Mouse (Mus musculus): ENCODE measurements around the gene Tmem132a. TPM values are rescaled to one million over a fixed set of nuclear protein-coding genes. Genes with fewer than 3 reads are reported as not detected.

The Tmem132a gene
- polyA plus RNA-seq, 1 experiment from 2014 or later = 71.7 TPM

DNA sequence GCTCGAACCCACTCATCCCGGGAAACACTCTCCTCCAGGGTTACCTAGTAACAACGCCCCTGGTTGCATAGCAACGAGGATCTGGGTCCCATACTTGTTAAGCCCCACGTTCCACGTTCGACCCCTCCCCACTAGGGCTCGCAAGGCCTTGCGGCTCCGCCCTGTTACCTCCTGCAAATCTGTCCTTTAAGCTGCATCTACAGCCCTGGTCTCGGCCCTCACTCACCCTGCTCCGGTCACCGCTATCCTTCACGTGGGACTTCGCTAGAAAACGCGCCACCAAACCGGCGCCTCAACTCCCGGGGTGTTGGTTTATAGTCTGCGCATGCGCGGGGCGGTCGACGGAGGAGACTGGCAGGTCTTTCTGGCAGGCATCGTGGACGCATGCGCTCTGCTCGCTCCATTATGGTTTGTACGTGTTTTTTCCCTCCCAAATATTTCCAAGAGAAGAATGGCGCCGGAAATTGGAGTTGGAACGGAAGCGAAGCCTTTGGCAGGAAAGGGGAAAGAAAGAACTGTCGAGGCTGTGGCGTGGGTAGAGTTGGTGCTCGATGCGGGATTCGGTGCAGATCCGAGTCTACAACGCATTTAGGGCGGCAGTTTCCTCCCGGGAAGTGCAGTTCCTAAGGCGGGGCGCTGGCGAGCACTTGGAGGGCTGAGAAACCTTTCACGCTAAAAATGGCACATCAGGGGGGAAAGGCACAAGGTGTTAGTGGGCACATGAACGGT, 11.8 kb upstream of the Tmem132a start, which contains the start of gene Tmem109:
Tmem109 (minus strand) TSS at position 576 of the 729 bp plus-strand sequence.
- Histone ChIP-seq H3K4me1 (replicated peaks; ENCODE audit: control insufficient read depth, insufficient read depth, low read length) (peaks cover 12% of the 10 kb centered on the region), H3K9ac (ENCODE audit: low read length) (peak within 1 kb of the TSS; percentile 64), H3K36me3 (ENCODE audit: control insufficient read depth, insufficient read depth, low read length) (no peaks in the 10 kb centered on the region), H3K4me2 (ENCODE audit: low read depth, low read length) (peak within 1 kb of the TSS; percentile 65), H3K4me3 (ENCODE audit: low read length) (peak within 1 kb of the TSS; percentile 55), H3K27ac (ENCODE audit: low read length) (peak within 1 kb of the TSS; percentile 93), H3K9me3 (ENCODE audit: control insufficient read depth, low read length) (0 out of 2 replicates have a peak, but pooled peaks cover 4% of the 10 kb centered on the region), H3K27me3 (ENCODE audit: control insufficient read depth, insufficient read depth, low read depth, low read length) (no peaks in the 10 kb centered on the region)
- peak; percentile 89 for ATAC-seq (ENCODE audit: low read depth)
- under 1% methylated on average over 49 of the region's 49 CpGs for WGBS

DNA sequence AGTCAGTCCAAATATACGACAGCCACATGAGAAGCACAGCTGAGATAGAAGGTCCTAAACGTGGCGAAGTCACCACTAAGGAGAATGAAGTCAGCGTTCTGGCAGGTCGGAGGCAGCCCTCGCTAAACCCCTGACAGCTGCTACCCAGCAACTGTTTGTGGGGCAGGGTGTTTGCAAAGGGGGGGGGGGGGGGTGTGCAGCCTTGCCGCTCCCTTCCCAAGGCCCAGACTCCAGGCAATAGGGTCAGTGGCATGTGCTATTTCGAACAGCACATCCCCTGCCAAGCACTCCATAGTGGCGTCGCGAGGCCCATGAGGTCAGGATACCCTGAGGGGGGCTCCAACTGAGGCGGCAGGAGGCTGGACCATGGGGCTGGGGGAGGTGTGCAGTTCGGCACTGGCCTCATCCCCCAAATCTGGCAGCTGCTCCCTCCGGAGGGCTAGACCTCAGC, 11.3 kb upstream of the Tmem132a start:
- under 1% methylated on average over 14 of the region's 14 CpGs for WGBS
- ATAC-seq (ENCODE audit: low read depth) = peak; percentile 61

GRCm38 (mm10) chr19:10880085-10880974, 10.6 kb upstream of the Tmem132a start:
- Histone ChIP-seq H3K4me3 (ENCODE audit: low read length) (peak overlapping the region; percentile 55), H3K9ac (ENCODE audit: low read length) (peak overlapping the region; percentile 64), H3K4me2 (ENCODE audit: low read depth, low read length) (peak overlapping the region; percentile 65), H3K27me3 (ENCODE audit: control insufficient read depth, insufficient read depth, low read depth, low read length) (no peaks in the 10 kb centered on the region), H3K4me1 (replicated peaks; ENCODE audit: control insufficient read depth, insufficient read depth, low read length) (peaks cover 12% of the 10 kb centered on the region), H3K36me3 (ENCODE audit: control insufficient read depth, insufficient read depth, low read length) (no peaks in the 10 kb centered on the region), H3K27ac (ENCODE audit: low read length) (peak overlapping the region; percentile 93), H3K9me3 (ENCODE audit: control insufficient read depth, low read length) (0 out of 2 replicates have a peak, but pooled peaks cover 4% of the 10 kb centered on the region)
- ATAC-seq (ENCODE audit: low read depth) = peak; percentile 44
- 33% methylated on average over 6 of the region's 7 CpGs for WGBS

More for the DNA sequence above, 11.3 kb upstream of the Tmem132a start:
- Histone ChIP-seq H3K9me3 (ENCODE audit: control insufficient read depth, low read length) (0 out of 2 replicates have a peak, but pooled peaks cover 4% of the 10 kb centered on the region), H3K4me1 (replicated peaks; ENCODE audit: control insufficient read depth, insufficient read depth, low read length) (peaks cover 12% of the 10 kb centered on the region), H3K27ac (ENCODE audit: low read length) (peak overlapping the region; percentile 93), H3K4me3 (ENCODE audit: low read length) (peak overlapping the region; percentile 55), H3K36me3 (ENCODE audit: control insufficient read depth, insufficient read depth, low read length) (no peaks in the 10 kb centered on the region), H3K9ac (ENCODE audit: low read length) (peak overlapping the region; percentile 64), H3K4me2 (ENCODE audit: low read depth, low read length) (peak overlapping the region; percentile 65), H3K27me3 (ENCODE audit: control insufficient read depth, insufficient read depth, low read depth, low read length) (no peaks in the 10 kb centered on the region)

DNA sequence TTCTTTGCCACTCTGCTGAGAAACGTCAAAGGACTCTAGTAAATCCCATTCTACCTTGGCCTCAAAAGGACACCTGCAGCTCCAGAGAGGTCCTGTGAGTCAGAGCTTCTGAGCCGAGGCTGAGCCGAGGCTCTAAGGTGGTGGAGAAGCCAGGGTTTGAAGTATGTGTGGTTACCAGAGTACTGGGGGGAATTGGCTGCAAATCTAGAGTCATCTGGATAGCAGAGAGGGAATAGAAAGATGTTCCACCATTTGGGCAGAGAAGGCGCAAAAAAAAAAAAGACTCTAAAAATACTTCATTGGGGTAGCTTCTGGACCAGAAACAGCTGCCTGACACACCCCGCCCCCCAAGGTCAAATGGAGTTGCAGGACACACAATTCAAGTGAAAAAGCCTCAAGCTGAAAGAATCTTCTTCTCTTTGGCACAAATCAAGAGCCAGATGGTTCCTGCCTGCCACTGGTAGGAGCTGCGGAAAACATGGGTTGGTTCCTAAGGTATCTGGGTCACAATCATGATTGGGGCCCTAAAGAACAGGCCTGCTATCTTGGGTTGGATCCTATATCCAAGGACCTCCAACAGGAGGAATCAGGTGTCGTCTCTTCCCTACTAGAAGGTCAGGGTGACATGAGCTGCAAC, 8.6 kb upstream of the Tmem132a start:
- no peaks in the 10 kb centered on the region for H3K9me3 ChIP-seq (ENCODE audit: control insufficient read depth, low read length)
- ATAC-seq (ENCODE audit: low read depth) = no peak
- peaks cover 12% of the 10 kb centered on the region for H3K4me1 ChIP-seq (replicated peaks; ENCODE audit: control insufficient read depth, insufficient read depth, low read length)
- H3K27ac ChIP-seq (ENCODE audit: low read length) = no peak overlapping the region
- H3K27me3 ChIP-seq (ENCODE audit: control insufficient read depth, insufficient read depth, low read depth, low read length) = no peaks in the 10 kb centered on the region
- no peak overlapping the region for H3K4me2 ChIP-seq (ENCODE audit: low read depth, low read length)
- H3K4me3 ChIP-seq (ENCODE audit: low read length) = no peak overlapping the region
- H3K36me3 ChIP-seq (ENCODE audit: control insufficient read depth, insufficient read depth, low read length) = peaks cover 9% of the 10 kb centered on the region
- H3K9ac ChIP-seq (ENCODE audit: low read length) = no peak overlapping the region
- WGBS = 84% methylated on average over 7 of the region's 7 CpGs

DNA sequence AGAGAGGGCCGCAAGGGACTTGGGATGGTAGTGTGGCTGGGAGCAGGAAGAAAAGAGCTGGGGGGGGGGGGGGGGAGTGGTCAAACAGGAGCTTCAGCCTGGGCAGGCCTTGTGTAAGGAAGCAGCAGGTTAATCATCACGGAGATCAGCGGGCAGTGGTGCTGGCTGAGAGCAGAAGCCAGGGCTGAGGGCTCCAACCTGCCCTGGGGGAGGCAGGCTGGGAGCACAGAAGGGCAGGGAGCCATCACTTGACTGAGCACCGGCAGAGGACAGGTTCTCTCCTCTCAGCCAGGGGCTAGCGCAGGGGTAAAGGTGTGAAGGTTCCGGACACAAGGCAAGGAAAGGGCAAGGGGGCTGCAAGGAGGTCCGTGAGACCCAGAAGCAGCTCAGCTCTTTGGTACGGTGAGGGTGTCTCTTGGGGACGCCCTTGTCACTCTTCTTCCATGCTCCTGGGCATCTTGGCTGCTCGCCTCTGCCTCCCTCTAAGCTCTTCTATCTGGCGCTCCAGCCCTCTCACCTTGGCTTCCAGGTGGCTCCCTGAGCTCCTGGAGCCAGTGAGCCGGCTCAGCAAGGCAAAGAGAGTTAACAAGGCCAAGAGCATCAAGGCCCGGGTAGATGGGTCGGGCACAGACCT, 1.7 kb upstream of the Tmem132a start:
- peak overlapping the region; percentile 84 for H3K27ac ChIP-seq (ENCODE audit: low read length)
- no peaks in the 10 kb centered on the region for H3K9me3 ChIP-seq (ENCODE audit: control insufficient read depth, low read length)
- H3K27me3 ChIP-seq (ENCODE audit: control insufficient read depth, insufficient read depth, low read depth, low read length) = no peaks in the 10 kb centered on the region
- H3K4me1 ChIP-seq (replicated peaks; ENCODE audit: control insufficient read depth, insufficient read depth, low read length) = peaks cover 26% of the 10 kb centered on the region
- no peak for ATAC-seq (ENCODE audit: low read depth)
- WGBS = 77% methylated on average over 14 of the region's 14 CpGs
- H3K4me3 ChIP-seq (ENCODE audit: low read length) = no peak overlapping the region
- no peak overlapping the region for H3K4me2 ChIP-seq (ENCODE audit: low read depth, low read length)
- peaks cover 29% of the 10 kb centered on the region for H3K36me3 ChIP-seq (ENCODE audit: control insufficient read depth, insufficient read depth, low read length)
- H3K9ac ChIP-seq (ENCODE audit: low read length) = no peak overlapping the region

GRCm38 (mm10) chr19:10870676-10871075, 936 bp upstream of the Tmem132a start:
- Histone ChIP-seq H3K4me1 (replicated peaks; ENCODE audit: control insufficient read depth, insufficient read depth, low read length) (peaks cover 26% of the 10 kb centered on the region), H3K27ac (ENCODE audit: low read length) (peak overlapping the region; percentile 84), H3K27me3 (ENCODE audit: control insufficient read depth, insufficient read depth, low read depth, low read length) (no peaks in the 10 kb centered on the region), H3K9ac (ENCODE audit: low read length) (no peak overlapping the region), H3K36me3 (ENCODE audit: control insufficient read depth, insufficient read depth, low read length) (peaks cover 35% of the 10 kb centered on the region), H3K4me3 (ENCODE audit: low read length) (no peak overlapping the region), H3K9me3 (ENCODE audit: control insufficient read depth, low read length) (no peaks in the 10 kb centered on the region), H3K4me2 (ENCODE audit: low read depth, low read length) (no peak overlapping the region)
- 82% methylated on average over 3 of the region's 3 CpGs for WGBS
- no peak for ATAC-seq (ENCODE audit: low read depth)

DNA sequence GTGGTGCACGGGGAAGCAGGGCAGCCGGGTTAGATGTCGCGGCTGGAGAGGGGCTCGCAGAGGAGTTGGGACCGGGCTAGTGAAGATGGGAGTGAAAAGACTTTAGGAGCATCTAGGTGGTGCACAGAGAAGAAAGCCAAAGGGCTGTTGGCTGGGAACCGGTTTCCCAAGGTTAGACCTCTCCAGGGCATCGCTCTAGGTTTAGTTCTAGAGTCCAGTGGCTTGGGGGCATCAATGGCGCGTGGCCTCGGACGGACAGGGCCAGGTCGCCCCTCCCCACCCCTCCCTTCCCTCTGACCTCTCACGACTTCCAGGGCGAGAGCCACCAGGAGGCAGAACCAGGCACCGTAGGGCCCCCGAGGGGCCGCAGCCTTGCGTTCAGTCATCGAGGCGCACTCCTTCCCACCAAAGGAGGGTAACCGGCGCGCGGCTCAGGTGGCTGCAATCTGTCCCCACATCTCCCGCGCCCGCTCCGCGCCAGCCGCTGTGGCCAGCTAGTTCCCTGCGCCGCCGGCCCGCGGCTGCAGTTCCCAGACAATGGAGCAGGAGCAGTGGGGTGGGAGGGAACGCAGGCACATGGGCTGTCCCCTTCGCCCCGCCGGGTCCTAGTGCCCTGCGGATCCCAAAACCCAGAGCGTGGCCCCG, 377 bp downstream of the Tmem132a start:
- WGBS = under 1% methylated on average over 36 of the region's 43 CpGs
- no peaks in the 10 kb centered on the region for H3K9me3 ChIP-seq (ENCODE audit: control insufficient read depth, low read length)
- peak overlapping the region; percentile 84 for H3K27ac ChIP-seq (ENCODE audit: low read length)
- peaks cover 47% of the 10 kb centered on the region for H3K36me3 ChIP-seq (ENCODE audit: control insufficient read depth, insufficient read depth, low read length)
- peak overlapping the region; percentile 88 for H3K9ac ChIP-seq (ENCODE audit: low read length)
- H3K27me3 ChIP-seq (ENCODE audit: control insufficient read depth, insufficient read depth, low read depth, low read length) = no peaks in the 10 kb centered on the region
- peaks cover 26% of the 10 kb centered on the region for H3K4me1 ChIP-seq (replicated peaks; ENCODE audit: control insufficient read depth, insufficient read depth, low read length)
- H3K4me2 ChIP-seq (ENCODE audit: low read depth, low read length) = peak overlapping the region; percentile 85
- ATAC-seq (ENCODE audit: low read depth) = peak; percentile 95
- peak overlapping the region; percentile 86 for H3K4me3 ChIP-seq (ENCODE audit: low read length)

DNA sequence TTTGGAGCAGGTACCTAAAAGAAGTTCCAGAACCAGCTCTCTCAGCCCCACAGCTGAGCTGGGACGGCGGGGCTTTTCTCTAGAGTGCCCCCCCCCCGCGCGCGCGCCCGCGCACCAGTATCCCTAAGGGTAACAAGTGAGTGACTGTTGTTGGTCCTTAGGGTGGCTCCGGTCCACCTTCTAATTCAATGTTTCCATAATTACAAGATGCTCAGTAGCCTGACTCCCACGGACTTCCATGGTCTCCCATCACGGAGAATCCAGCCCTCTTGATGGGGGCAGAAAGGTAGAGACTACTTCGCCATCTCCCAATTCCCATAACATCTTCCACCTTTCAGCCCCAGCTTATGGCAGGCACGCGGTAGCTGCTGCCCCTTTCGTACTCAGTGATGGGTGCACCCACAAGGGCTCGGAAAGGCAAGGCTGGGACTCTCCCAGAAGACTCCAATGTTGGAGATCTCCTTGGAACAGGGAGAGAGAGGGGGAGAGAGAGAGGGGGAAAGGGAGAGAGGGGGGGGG, 1.1 kb downstream of the Tmem132a start:
- peak overlapping the region; percentile 85 for H3K4me2 ChIP-seq (ENCODE audit: low read depth, low read length)
- 0 out of 2 replicates have a peak, but pooled peaks have one; percentile 2 for ATAC-seq (ENCODE audit: low read depth)
- H3K9me3 ChIP-seq (ENCODE audit: control insufficient read depth, low read length) = no peaks in the 10 kb centered on the region
- WGBS = 1% methylated on average over 17 of the region's 17 CpGs
- peaks cover 26% of the 10 kb centered on the region for H3K4me1 ChIP-seq (replicated peaks; ENCODE audit: control insufficient read depth, insufficient read depth, low read length)
- H3K4me3 ChIP-seq (ENCODE audit: low read length) = peak overlapping the region; percentile 86
- H3K27ac ChIP-seq (ENCODE audit: low read length) = no peak overlapping the region
- no peaks in the 10 kb centered on the region for H3K27me3 ChIP-seq (ENCODE audit: control insufficient read depth, insufficient read depth, low read depth, low read length)
- peak overlapping the region; percentile 88 for H3K9ac ChIP-seq (ENCODE audit: low read length)
- H3K36me3 ChIP-seq (ENCODE audit: control insufficient read depth, insufficient read depth, low read length) = peaks cover 45% of the 10 kb centered on the region

Data from lung, embryonic 16.5 days (tissue).